Mouse (Mus musculus): ENCODE data around the gene Btnl2. TPM values are rescaled to one million over a fixed set of nuclear protein-coding genes. Genes with fewer than 3 reads are reported as not detected.

The Btnl2 gene
- polyA plus RNA-seq, 1 experiment from 2014 or later, result 43.0 TPM

DNA sequence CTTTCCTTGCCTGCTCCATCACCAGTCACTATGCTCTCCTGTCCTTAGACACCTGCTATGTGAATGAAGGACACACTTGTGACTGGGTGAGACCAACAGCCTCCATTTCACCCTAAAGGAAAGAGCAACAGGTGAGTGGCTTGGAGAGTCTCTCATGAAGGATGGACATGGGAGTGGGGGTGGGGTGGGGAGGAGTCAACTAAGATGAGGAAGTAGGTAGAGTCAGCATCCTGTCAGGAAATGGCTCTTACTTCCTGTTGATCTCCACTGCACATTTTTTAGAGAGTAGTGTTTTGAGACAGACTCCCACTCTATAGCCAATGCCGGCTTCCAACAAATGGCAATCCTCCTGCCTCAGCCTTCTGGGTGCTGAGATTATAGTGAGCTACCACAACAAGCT lies 318 bp downstream of the Btnl2 start:
- H3K27me3 ChIP-seq (replicated peaks; ENCODE audit: control insufficient read depth, insufficient read depth, low read length), result 0 out of 2 replicates have a peak, but pooled peaks cover 5% of the 10 kb centered on the region
- H3K27ac ChIP-seq (ENCODE audit: low read depth, low read length), result peak overlapping the region; percentile 82
- no peaks in the 10 kb centered on the region for H3K9me3 ChIP-seq (ENCODE audit: control insufficient read depth)
- H3K4me1 ChIP-seq (replicated peaks; ENCODE audit: control insufficient read depth, insufficient read depth, low read length), result no peaks in the 10 kb centered on the region
- 91% methylated on average over 1 of the region's 1 CpGs for WGBS
- H3K36me3 ChIP-seq (ENCODE audit: control insufficient read depth, insufficient read depth), result no peaks in the 10 kb centered on the region
- ATAC-seq, result peak; percentile 78
- H3K9ac ChIP-seq (ENCODE audit: low read depth, low read length), result no peak overlapping the region
- peak overlapping the region; percentile 54 for H3K4me2 ChIP-seq (replicated peaks; ENCODE audit: low read depth)
- H3K4me3 ChIP-seq (ENCODE audit: low read depth, low read length), result peak overlapping the region; percentile 16
- no peak for TF ChIP-seq CTCF (IDR thresholded peaks at IDR 0.05; ENCODE audit: low read depth)

DNA sequence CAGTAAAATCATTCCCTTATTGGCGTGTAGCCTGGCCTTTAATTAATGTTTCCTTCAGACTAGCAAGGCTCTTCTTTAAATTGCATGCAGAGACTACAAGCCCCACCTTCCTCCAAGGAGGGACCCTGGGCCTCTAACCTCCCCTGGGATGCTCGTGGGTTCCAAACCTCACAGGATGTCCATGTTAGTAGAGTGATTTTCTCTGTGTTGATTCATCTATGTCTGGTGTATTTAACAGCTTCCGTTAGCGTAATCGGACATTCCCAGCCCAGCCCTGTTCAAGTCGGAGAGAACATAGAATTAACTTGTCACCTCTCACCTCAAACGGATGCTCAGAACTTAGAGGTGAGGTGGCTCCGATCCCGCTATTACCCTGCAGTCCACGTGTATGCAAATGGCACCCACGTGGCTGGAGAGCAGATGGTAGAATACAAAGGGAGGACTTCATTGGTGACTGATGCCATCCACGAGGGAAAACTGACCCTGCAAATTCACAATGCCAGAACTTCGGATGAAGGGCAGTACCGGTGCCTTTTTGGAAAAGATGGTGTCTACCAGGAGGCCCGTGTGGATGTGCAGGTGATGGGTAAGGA lies 8.4 kb downstream of the Btnl2 start:
- Histone ChIP-seq H3K27me3 (replicated peaks; ENCODE audit: control insufficient read depth, insufficient read depth, low read length) (no peaks in the 10 kb centered on the region), H3K36me3 (ENCODE audit: control insufficient read depth, insufficient read depth) (no peaks in the 10 kb centered on the region; the same call in 1 of the 2 replicates), H3K4me2 (replicated peaks; ENCODE audit: low read depth) (no peak overlapping the region), H3K27ac (ENCODE audit: low read depth, low read length) (no peak overlapping the region), H3K9me3 (ENCODE audit: control insufficient read depth) (no peaks in the 10 kb centered on the region), H3K4me1 (replicated peaks; ENCODE audit: control insufficient read depth, insufficient read depth, low read length) (no peaks in the 10 kb centered on the region), H3K4me3 (ENCODE audit: low read depth, low read length) (no peak overlapping the region), H3K9ac (ENCODE audit: low read depth, low read length) (no peak overlapping the region)
- ATAC-seq, result no peak
- WGBS, result 81% methylated on average over 15 of the region's 15 CpGs
- no peak for TF ChIP-seq CTCF (IDR thresholded peaks at IDR 0.05; ENCODE audit: low read depth)

GRCm38 (mm10) chr17:34363676-34364310 lies 9.2 kb downstream of the Btnl2 start:
- WGBS, result 80% methylated on average over 3 of the region's 3 CpGs
- H3K9ac ChIP-seq (ENCODE audit: low read depth, low read length), result no peak overlapping the region
- no peak for ATAC-seq
- H3K36me3 ChIP-seq (ENCODE audit: control insufficient read depth, insufficient read depth), result no peaks in the 10 kb centered on the region; the same call in 1 of the 2 replicates
- no peaks in the 10 kb centered on the region for H3K27me3 ChIP-seq (replicated peaks; ENCODE audit: control insufficient read depth, insufficient read depth, low read length)
- H3K4me1 ChIP-seq (replicated peaks; ENCODE audit: control insufficient read depth, insufficient read depth, low read length), result no peaks in the 10 kb centered on the region
- no peaks in the 10 kb centered on the region for H3K9me3 ChIP-seq (ENCODE audit: control insufficient read depth)
- no peak overlapping the region for H3K4me3 ChIP-seq (ENCODE audit: low read depth, low read length)
- no peak for TF ChIP-seq CTCF (IDR thresholded peaks at IDR 0.05; ENCODE audit: low read depth)
- H3K4me2 ChIP-seq (replicated peaks; ENCODE audit: low read depth), result no peak overlapping the region
- H3K27ac ChIP-seq (ENCODE audit: low read depth, low read length), result no peak overlapping the region

GRCm38 (mm10) chr17:34365031-34365430 lies 10.4 kb downstream of the Btnl2 start:
- Histone ChIP-seq H3K27me3 (replicated peaks; ENCODE audit: control insufficient read depth, insufficient read depth, low read length) (no peaks in the 10 kb centered on the region), H3K4me2 (replicated peaks; ENCODE audit: low read depth) (no peak overlapping the region), H3K4me3 (ENCODE audit: low read depth, low read length) (no peak overlapping the region), H3K9me3 (ENCODE audit: control insufficient read depth) (no peaks in the 10 kb centered on the region), H3K9ac (ENCODE audit: low read depth, low read length) (no peak overlapping the region), H3K27ac (ENCODE audit: low read depth, low read length) (no peak overlapping the region), H3K4me1 (replicated peaks; ENCODE audit: control insufficient read depth, insufficient read depth, low read length) (0 out of 2 replicates have a peak, but pooled peaks cover 3% of the 10 kb centered on the region), H3K36me3 (ENCODE audit: control insufficient read depth, insufficient read depth) (no peaks in the 10 kb centered on the region; the same call in 1 of the 2 replicates)
- WGBS, result 78% methylated on average over 10 of the region's 10 CpGs
- ATAC-seq, result no peak
- TF ChIP-seq CTCF (IDR thresholded peaks at IDR 0.05; ENCODE audit: low read depth), result no peak

- Histone ChIP-seq H3K4me2 (replicated peaks; ENCODE audit: low read depth) (no peak overlapping the region), H3K9ac (ENCODE audit: low read depth, low read length) (no peak overlapping the region), H3K36me3 (ENCODE audit: control insufficient read depth, insufficient read depth) (no peaks in the 10 kb centered on the region), H3K4me1 (replicated peaks; ENCODE audit: control insufficient read depth, insufficient read depth, low read length) (0 out of 2 replicates have a peak, but pooled peaks cover 10% of the 10 kb centered on the region), H3K27me3 (replicated peaks; ENCODE audit: control insufficient read depth, insufficient read depth, low read length) (no peaks in the 10 kb centered on the region), H3K27ac (ENCODE audit: low read depth, low read length) (0 out of 2 replicates have a peak overlapping the region, but pooled peaks have one; percentile 57), H3K4me3 (ENCODE audit: low read depth, low read length) (no peak overlapping the region), H3K9me3 (ENCODE audit: control insufficient read depth) (no peaks in the 10 kb centered on the region)
- peak; percentile 87 for ATAC-seq
- WGBS, result 46% methylated on average over 4 of the region's 4 CpGs
- no peak for TF ChIP-seq CTCF (IDR thresholded peaks at IDR 0.05; ENCODE audit: low read depth)
Observed at GRCm38 (mm10) chr17:34370563-34370962, 15.9 kb downstream of the Btnl2 start.

DNA sequence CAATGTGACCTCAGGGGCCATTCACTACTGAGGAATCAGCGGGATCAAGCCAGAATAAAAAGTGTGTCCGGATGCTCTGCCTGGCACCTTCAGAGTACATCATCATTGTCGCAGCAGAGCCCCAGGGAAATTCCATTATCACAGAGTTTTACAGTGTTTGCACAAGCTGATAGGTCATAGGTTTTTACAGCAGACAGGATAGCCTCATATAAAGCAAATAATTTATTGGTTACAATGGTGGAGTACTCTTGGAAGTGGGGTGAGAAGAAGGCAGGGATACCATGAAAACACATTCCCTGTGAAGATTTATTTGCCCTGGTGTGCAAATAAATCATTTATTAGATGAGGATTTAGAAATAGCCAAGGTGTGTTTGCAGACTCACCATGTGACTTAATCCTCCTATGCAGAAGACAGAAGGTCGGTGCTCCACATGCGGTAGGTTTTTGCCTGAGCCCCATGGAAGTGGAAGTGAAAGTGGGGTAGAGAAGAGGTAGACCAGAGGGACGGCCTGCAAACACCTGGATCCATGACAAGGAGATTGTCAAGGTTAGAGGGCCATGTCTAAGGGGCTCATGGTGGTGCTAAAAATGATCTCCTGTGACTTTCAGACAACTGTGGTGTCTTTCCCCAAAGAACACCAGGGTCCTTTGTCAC lies 18.6 kb downstream of the Btnl2 start:
- Histone ChIP-seq H3K4me1 (replicated peaks; ENCODE audit: control insufficient read depth, insufficient read depth, low read length) (0 out of 2 replicates have a peak, but pooled peaks cover 10% of the 10 kb centered on the region), H3K27ac (ENCODE audit: low read depth, low read length) (peak overlapping the region; percentile 62; the same call in 1 of the 2 replicates), H3K36me3 (ENCODE audit: control insufficient read depth, insufficient read depth) (no peaks in the 10 kb centered on the region), H3K4me3 (ENCODE audit: low read depth, low read length) (no peak overlapping the region), H3K4me2 (replicated peaks; ENCODE audit: low read depth) (peak overlapping the region; percentile 28), H3K27me3 (replicated peaks; ENCODE audit: control insufficient read depth, insufficient read depth, low read length) (no peaks in the 10 kb centered on the region), H3K9me3 (ENCODE audit: control insufficient read depth) (no peaks in the 10 kb centered on the region), H3K9ac (ENCODE audit: low read depth, low read length) (no peak overlapping the region)
- no peak for TF ChIP-seq CTCF (IDR thresholded peaks at IDR 0.05; ENCODE audit: low read depth)
- 41% methylated on average over 6 of the region's 6 CpGs for whole genome bisulfite sequencing
- ATAC-seq, result peak; percentile 44
